Mouse (Mus musculus): ENCODE measurements around the gene Gm45021. TPM values are rescaled to one million over a fixed set of nuclear protein-coding genes. Genes with fewer than 3 reads are reported as not detected.
A peak's percentile ranks its signal among the peaks of the same experiment; 100 is the strongest.

Gene Gm45021
- total RNA-seq, 2 experiments from 2014 or later = not detected

DNA sequence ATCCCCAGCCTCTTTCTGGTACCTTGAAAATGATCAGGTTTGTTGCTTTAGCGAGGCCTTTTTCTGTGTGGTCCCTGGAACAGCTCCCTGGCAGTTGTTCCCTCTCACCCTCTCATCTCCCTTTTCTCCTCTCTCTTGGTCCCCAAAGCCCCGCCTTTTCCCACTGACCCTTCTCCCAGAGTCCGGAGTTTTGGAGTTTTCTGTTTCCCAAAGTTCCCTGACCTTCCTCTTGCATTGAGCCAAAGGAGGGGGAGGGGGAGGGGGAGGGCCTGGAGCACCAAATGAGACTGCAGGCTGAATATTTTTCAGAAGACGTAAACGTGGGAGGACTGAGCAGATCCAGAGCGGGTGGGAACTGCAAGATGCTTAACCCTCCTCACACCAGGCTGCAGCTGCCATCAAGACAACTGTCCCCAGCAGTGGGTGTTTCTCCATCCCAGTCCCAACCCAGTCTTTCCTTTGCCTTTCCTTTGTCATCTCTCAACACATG lies 16.8 kb upstream of the Gm45021 start, which contains the start of gene Rarres2:
Rarres2 (minus strand) TSS at position 218 of the 490 bp plus-strand sequence.
- DNase-seq (ENCODE audit: low spot score in 2 of 2) = no peak

DNA sequence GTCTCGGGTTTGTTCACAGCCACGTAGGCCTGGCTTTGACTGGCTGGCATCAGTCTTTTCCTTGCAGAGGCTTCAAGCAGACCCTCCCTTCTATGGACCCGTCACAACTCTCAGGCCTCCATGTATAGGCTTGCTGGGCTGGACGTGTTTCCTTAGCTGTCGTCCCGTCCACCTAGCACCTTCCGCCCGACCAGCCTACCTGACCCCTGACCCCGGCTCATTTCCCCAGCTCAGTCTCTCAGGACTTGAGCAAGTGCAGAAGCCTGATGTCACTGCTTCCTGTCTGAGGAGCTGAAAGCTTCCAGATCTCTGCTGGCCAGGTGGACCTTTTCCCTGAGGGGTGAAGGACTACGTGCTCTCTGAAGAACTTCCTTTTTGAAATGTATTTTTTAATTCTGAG lies 16.1 kb upstream of the Gm45021 start:
- DNase-seq (ENCODE audit: low spot score in 2 of 2) = no peak

DNA sequence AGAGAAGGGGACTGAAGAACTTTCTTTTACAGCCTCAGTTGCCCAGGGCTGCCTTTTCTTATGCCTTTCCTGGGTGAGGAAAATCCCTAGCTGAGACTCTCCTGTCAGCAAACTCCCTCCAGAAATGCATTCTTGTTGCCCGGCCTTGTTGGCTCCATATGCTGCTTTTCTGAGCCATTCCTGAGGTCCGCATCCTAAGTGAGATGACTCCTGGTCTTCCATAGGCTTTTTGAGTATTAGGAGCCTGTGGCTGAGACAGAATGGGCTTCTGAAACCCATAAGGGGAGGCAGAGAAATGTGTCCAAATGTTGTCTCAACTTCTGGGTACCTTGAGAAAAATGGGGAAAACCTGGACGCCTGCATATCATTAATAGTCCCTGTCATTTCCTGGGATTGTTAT lies 15.4 kb upstream of the Gm45021 start:
- DNase-seq (ENCODE audit: low spot score in 2 of 2) = no peak

DNA sequence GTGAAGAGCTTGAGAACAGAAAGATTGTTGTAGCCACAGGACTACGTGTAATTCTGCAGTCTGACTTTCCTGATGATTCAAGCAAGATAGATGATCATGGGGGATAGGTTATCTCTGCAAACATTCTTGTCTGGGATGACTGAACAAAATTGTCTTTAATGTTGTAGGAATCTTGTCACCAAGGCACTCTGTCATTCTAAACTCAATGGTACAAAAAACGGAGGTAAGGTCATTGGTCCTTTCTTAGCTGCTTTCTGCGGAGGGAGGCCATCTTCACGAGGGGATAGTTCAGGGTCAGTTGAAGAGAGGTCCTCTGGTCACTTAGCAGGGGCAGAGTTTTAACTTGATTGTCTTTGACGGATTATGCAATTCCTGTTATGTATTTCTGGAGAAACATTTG lies 10.7 kb upstream of the Gm45021 start:
- DNase-seq (ENCODE audit: low spot score in 2 of 2) = no peak

DNA sequence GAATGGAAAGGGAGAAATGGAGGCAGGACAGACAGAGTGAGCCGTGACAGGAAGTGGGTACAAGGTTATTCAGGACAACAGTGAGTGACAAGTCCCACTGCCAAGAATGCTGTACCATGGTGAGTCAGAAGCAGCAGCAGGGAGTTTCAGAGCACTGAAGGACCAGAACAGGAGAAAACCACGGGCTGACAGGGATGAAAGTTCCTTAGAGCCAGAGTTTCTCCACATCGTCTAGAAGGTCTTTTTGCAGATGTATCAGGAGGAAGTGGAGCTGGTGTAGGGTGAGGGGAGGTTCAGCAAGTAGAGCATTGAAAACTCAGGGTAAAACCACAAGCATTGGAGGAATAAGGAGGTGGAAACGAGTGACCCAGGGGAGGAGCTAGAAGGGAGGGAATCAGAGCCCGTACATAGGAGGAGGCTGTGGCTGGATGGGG lies 10.2 kb upstream of the Gm45021 start:
- no peak for DNase-seq (ENCODE audit: low spot score in 2 of 2)

DNA sequence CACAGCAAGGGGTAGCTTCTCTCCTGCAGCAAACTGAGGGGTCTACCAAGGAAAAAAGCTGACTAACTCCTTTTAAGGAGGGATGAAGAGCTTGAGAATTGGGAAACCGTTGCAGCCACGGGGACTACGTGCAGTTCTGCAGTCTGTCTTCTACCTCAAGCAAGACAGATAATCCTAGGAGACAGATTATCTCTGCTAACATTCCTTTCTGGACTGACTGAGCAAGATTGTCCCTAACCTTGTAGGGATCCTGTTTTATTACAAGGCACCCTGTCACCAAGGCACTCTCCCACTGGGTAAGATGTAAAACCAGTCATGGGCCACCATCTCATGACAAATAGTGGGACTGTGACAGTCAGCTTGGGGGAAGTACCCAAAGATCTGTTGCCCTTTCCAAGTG lies 8.2 kb upstream of the Gm45021 start:
- no peak for DNase-seq (ENCODE audit: low spot score in 2 of 2)

DNA sequence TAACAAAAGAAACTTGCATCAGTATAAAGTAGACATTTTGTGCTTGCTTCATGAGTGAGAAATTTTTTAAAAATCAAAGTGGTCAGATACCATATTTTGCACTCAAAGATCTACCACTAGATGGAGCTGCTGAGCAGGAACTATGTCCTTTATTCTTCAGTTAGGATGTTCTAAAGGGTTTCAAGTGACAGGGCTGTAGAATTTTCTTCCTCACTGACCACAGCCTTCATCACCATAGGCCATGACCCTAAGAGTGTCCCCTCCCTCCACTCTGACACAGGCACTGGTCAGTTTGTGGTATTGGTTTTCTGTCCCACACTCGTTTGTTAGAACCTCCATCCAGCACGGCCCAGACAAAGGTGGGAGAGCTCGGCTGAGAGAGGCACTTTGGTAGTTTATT lies 7.4 kb upstream of the Gm45021 start:
- peak in 1 of 2 experiments; percentile 74 for DNase-seq (ENCODE audit: low spot score in 2 of 2)

DNA sequence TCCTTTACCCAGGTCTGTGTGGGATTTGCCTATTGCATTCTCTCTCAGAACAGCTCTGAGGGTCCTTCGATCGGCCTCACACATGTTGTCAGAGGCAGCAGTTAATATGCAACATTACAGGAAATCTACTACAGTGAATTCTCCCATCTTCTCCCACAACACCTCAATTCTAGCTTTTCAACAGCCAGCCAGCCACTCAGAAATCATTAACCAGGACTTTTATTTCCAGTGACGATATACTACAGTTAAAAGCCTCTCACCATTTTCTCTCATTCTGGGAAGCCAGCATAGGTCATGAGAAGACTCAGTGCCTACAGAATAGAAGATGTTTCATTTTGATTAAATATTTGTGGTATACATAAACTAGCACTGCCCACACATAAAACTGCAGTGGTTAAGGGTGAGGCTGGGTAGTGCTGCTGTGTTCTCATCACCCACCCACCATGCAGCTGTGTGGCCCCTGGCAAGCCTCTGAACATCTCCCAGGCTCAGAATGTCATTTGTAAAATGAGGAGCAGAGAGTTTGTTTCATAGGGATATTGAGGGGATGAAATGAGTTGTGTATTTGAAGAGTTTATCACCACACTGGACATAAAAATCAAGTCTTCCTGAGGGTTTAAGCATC lies 1.9 kb downstream of the Gm45021 start:
- no peak for DNase-seq (ENCODE audit: low spot score in 2 of 2)

DNA sequence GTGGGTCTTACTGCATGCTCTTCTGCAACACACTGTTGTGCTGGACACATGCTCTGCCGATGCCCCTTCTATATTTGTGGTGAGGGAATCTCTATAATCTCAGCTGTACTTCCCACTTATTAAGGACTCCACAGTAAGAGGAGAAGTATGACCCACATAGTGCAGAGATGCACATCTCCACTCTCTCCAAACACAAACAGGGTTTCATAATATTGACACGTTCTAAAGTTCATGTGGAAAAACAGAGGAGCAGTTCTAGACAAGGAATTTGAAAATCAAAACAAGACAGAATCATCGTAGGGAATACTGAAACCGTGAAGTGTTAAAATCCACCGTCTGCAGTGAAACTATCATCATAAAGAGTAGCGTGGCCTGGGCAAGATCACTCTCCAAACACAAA lies 2.5 kb downstream of the Gm45021 start:
- DNase-seq (ENCODE audit: low spot score in 2 of 2) = no peak

DNA sequence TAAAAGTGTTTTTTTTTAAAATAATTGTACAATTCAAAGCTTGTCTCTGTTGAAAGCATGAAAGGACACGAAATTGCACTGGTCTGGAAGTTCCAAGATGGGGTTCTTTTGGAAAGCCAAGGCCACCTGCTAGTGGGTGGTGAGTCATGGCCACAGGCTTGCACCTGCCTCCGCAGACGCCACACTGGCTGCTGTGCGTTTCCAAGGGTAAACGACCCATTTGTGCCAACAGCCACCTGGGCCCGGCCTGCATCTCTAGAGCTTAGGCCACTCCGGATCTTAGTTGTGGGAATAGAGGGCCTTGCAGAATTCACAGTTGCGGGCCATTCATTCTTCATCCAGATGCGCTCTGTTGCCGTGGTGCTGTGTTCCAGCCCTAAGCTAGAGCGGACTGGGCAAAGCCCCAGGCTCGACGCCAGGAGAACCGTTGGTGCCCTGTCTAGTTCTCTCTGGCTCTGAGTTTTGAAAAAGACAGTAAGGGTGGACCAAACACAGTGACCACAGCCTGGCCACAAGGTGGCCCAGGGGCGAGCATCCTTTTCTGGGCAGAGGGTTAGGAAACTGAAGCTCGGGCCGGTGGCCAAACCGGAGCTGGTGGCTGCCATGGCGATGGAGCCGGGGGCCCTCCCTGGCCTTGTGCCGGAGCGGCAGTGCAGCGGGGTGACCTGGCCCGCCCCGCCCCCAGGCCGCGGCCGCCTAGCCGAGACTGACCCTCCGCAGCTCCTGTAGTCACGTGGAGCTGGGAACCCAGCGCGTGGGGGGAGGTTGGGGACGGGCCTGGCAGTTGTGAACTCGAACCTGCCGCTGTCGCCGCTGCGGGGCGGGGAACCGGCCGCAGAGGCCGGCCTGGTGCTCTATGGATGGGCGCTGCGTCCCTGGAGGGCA lies 4.0 kb downstream of the Gm45021 start, which contains the start of the genes Repin1 and Gm44965:
Repin1 (plus strand) TSS at position 726 of the 885 bp plus-strand sequence.
Gm44965 (plus strand) TSS at position 784 of the 885 bp plus-strand sequence.
- DNase-seq (ENCODE audit: low spot score in 2 of 2) = peak; percentile 91 to 92

DNA sequence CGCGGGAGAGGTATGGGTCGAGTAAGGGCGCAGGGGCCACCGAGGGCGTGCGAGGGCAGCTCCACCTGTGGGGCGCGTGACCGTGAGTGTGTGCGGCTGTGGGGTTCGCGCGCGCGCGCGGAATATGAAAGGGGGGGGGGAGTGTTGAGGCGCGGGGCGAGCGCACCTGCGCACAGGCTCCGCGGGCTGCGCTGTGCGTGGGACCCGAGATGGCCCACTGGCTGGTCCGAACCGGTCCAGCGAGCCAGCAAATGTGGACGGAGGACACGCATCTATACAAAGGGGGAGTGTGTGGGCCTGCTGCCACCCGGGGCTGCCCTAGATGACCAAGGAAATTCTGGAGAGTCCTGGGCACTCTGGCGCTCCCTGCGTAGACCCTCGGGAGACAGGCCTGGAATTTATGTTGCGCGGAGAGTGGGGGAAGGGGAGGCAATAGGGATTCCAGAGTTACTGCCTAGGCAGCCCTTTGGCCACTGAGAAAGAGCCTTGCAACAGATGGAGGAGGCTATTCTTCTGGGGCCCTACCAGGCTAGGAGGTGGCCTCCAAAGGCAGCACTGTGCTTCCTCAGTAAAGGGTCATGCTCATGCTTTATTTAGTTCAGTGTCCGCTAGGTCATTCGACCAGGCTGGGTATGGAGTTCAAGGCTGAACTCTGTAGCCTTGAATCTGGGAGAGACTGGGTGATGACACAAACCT lies 4.8 kb downstream of the Gm45021 start:
- DNase-seq (ENCODE audit: low spot score in 2 of 2) = peak; percentile 48 to 54

DNA sequence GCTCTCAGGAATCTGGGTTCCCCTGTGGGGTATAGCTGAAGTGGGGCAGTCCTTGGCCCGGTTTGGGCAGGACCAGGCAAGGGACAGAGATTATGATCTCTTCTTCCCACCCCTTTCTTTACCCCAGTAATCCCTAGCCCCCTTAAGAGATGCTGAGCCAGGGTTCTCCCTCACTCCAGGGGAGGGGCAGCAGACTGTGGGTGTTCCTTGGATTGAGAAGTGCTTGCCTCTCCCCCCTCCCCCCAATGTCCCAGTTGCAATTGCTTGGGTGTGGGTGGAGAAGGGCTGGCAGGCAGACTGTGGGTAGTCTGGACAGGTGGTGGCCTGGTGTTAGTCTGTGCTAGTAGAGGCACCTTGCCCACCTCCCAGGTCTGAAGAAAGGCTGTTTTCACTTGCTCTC lies 5.9 kb downstream of the Gm45021 start:
- DNase-seq (ENCODE audit: low spot score in 2 of 2) = no peak

DNA sequence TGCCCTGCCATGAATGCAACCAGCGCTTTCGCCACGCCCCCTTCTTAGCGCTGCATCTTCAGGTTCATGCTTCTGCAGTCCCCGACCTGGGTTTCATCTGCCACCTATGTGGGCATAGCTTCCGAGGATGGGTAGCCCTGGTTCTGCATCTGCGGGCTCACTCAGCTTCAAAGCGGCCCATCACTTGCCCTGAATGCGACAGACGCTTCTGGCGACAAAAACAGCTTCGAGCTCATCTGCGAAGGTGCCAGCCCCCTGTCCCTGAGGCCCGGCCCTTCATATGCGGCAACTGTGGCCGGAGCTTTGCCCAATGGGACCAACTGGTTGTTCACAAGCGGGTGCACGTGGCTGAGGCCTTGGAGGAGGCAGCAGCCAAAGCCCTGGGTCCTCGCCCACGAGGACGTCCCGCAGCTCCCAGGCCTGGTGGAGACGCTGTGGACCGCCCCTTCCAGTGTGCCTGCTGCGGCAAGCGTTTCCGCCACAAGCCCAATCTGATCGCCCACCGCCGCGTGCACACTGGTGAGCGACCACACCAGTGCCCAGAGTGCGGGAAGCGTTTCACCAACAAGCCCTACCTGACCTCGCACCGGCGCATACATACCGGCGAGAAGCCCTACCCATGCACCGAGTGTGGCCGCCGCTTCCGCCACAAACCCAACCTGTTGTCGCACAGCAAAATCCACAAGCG lies 7.3 kb downstream of the Gm45021 start:
- DNase-seq (ENCODE audit: low spot score in 2 of 2) = no peak

DNA sequence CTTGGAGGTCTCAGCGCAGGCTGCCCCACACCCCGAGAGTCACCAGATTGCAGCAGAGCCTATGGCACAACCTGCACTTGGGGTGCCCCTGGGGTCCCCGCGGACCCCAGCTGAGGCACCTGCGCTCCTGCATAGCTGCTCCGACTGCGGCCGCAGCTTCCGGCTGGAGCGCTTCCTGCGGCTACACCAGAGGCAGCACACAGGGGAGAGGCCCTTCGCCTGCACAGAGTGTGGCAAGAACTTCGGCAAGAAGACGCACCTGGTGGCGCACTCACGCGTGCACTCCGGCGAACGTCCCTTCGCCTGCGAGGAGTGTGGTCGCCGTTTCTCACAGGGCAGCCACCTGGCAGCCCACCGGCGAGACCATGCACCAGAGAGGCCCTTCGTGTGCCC lies 7.8 kb downstream of the Gm45021 start:
- no peak for DNase-seq (ENCODE audit: low spot score in 2 of 2)

DNA sequence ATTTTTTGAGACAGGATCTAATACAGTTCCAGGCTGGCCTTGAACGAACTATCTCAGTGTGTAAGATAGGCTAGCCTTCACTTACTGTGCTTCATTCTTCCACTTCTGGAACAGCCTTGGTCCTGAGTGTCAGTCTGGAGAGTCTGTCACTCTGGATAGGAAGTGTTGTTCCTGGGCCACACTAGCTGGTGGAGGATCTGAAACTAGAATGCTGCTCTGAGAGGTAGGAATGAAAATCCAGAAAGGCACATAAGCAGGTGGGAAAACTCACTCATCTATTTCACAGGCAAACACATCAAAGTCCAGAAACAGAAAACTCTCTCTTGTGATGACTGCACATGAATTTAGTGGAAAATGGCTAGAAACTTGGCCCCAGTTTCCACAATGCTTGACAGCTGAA lies 11.2 kb downstream of the Gm45021 start:
- no peak for DNase-seq (ENCODE audit: low spot score in 2 of 2)

DNA sequence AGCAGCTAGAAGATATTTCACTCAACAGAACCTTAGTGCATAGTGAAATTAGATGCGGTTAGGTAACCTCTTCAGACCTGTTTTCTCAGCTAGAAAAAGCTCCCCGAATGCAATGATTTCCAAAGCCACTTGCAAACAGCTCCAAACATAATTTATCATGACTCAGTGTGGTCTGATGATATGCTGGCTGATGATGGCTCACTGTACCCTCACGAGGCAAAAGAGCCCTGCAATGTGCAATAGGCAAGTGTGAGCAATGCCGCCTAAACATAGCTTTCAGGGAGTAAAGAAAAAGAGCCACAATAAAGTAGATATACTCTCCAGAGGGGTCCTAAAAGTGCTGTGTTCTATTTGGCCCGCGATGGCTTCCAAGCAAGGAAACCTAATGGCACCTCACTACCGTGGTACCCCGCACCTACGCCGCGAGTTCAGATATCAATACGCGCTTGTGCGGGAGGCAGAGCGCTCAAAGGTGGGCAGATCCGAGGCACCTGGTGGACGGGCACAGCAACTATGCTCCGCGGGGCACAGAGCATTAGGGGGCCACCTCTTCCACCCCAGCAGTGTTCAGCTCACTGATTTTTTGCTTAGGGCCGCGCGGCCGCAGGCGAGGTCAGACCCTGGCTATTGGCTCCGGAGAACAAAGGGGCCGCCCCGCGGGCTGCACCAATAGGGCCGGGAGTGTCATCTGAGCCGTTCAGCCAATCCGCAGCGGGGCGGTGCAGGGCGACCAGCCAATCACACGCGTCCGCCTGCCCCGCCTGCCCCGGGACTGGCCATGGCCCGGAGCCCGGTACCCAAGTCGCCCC lies 12.1 kb downstream of the Gm45021 start, which contains the start of gene Zfp775:
Zfp775 (plus strand) TSS at position 793 of the 809 bp plus-strand sequence.
- DNase-seq (ENCODE audit: low spot score in 2 of 2) = peak; percentile 94 to 97

DNA sequence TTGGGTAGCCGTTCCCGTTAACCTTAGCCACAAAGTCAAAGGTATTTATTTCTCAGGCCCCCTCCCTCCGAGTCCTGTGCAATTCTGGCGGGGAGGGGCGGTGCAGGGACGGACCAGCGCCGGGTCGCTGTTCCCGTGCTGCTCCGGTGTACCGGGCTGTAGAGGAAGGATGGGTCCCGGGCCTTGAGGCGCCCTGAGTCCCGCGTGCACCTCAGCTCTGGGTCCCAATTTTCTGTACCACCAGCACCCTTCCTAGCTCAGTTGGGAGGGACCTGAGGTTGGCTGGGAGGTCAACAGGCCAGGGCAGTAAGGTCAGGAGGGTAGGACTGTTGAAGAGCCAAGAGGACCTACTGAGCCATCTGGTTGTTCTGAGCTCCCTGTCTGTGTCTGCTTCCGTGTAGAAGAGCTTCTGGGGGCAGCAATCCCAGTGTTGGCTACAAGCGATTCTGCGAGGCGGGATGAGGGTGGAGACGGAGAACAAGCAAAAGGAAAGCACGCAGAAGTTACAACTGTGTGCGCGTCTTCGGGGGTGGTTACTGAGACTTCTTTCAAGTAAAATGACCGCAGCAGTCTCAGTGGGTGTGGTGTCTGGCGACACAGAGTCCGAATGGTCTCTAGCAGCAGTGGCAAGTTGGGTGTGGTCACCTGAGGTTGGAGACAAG lies 12.8 kb downstream of the Gm45021 start:
- peak in 1 of 2 experiments; percentile 49 for DNase-seq (ENCODE audit: low spot score in 2 of 2)

DNA sequence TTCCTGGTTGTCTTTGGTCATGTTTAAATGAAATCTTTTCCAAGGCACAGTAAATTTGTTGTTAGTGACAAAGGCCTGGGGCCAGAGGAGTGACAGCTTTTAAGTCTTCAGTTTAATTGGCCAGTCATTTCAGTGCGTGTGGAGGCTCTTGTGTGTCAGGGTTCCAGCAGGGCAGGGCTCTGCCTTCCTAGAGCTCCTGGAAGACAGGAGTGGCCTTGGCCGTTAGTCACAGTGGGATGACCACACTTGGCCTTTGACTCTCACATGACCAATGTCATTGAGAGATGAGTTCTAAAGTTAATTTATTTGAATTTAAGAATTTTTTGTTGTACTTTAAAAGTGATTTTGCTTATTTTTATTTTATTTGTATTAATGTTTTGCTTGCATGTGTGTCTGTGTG lies 18.7 kb downstream of the Gm45021 start:
- DNase-seq (ENCODE audit: low spot score in 2 of 2) = no peak

DNA sequence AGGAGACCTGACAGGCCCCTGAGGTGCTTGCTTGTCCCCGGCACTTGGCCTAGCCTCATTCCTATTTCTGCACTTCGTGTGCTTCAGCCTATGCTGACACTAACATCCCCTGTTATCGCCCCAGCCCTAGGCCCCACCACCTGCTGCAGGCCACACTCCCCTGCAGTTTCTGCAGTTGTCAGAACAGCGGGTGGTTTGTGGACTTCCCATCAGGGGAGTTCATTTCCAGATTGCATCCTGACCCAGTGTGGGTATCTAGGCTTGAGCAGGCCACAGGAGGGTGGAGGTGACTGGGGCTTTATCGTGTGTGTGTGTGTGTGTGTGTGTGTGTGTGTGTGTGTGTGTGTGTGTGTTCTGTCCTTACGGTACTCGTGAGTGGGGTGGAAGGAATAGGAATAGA lies 20.1 kb downstream of the Gm45021 start:
- no peak for DNase-seq (ENCODE audit: low spot score in 2 of 2)
